8 mouse cellular contexts compared by ENCODE assay signal in the genomic region with DNA sequence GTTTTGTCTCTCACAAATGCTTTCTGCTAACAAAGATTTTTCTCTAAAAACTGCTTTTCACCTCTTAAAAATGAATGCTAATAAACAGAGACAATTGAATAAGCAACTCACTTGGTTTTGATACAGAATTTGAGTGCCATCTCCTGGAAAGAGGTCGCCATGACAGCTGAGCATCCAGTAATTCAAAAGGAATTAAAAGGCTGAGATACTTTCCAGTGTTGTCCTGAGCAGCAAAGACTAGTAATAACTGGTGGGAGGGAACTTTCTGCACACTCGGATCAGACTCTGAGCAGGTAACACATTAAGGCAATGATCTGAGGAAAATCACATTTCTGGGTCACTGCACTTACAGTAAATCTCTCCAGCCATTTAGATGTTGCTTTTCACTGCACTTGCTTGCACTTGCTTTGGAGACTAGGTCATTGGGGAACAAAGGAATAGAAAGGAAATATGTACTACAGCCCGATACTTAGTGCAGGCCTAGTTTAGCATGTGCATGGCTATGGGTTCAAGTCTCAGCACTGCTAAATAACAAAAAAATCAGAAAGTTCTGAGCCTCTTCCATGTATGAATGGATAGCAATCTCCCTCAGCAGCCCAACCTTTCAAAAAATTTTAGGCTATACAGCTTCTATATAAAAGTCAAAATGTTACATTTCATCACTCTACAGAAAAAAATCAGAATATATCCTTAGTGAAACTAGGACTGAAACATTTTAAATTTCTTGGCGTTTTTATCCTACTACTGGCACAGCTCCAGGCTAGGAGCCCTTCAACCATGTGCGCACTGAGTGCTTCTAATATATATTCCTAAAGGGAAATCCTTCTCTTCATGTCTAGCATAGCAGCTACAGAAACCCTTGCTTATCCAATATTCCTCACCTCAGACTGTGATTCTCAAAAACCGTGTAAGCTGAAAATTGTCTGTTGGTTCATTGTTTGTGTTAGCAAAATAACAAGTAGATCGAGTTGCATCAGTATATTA.
DNase-seq lines count a peak whose midpoint lies in the region; ATAC-seq and TF ChIP-seq lines count a peak whose summit lies in the region.

No protein-coding gene starts in this region.

- no peak overlapping the region for H3K4me3 ChIP-seq in neural tube, embryonic 14.5 days (ENCODE audit: low read depth, low read length)

- no peak overlapping the region for H3K9ac ChIP-seq in neural tube, embryonic 14.5 days (replicated peaks; ENCODE audit: low read depth, low read length)

- no peaks in the 10 kb centered on the region for H3K27me3 ChIP-seq in neural tube, embryonic 14.5 days (ENCODE audit: control insufficient read depth, insufficient read depth, low read length)

- no peaks in the 10 kb centered on the region for H3K36me3 ChIP-seq in neural tube, embryonic 14.5 days (ENCODE audit: control insufficient read depth, insufficient read depth, low read length)

- no peak overlapping the region for H3K4me2 ChIP-seq in neural tube, embryonic 14.5 days (ENCODE audit: low read depth, low read length)

- ATAC-seq in frontal cortex, adult (ENCODE audit: low TSS enrichment): no peak
- peak; percentile 71; the same call in 1 of the 2 replicates for ATAC-seq in neural tube, embryonic 14.5 days (ENCODE audit: low read depth)
- no peak for ATAC-seq in megakaryocyte, adult 5-6 weeks (ENCODE audit: poor library complexity, severe bottlenecking)

- TF ChIP-seq CTCF in brain, embryonic 14.5 days (IDR thresholded peaks at IDR 0.05; ENCODE audit: borderline replicate concordance, extremely low read depth, insufficient read depth, insufficient read length): peak; percentile 69

- intact Hi-C loops in gastrocnemius, postnatal 14 days (cut with DNase I; ENCODE audit: low total_unique reads): no loop called here
- intact Hi-C loops in heart, postnatal 14 days (cut with DNase I): no loop called here

- 45% methylated on average over 7 of the region's 7 CpGs for WGBS in neural tube, embryonic 14.5 days

- no peak for TF ChIP-seq POLR2A in brain, embryonic 14.5 days (IDR thresholded peaks at IDR 0.05; ENCODE audit: borderline replicate concordance, extremely low read depth, insufficient read depth, insufficient read length, poor library complexity, severe bottlenecking)

- H3K4me1 ChIP-seq in neural tube, embryonic 14.5 days (ENCODE audit: control insufficient read depth, insufficient read depth, low read length): no peaks in the 10 kb centered on the region

- H3K9me3 ChIP-seq in neural tube, embryonic 14.5 days (ENCODE audit: control insufficient read depth, low read length): no peaks in the 10 kb centered on the region

- DNase-seq in frontal cortex, adult 2 months (ENCODE audit: extremely low spot score in 1 of 2, low spot score in 1 of 2): peak; percentile 40 to 84
- peak; percentile 86 for DNase-seq in brain, embryonic 14.5 days (ENCODE audit: low read depth)
- DNase-seq in gastrocnemius, postnatal 14 days: peak; percentile 5
- peak; percentile 14 for DNase-seq in layer of hippocampus, adult 9-11 months
- DNase-seq in heart, postnatal 14 days: no peak

- H3K27ac ChIP-seq in neural tube, embryonic 14.5 days (ENCODE audit: low read depth, low read length): peak overlapping the region; percentile 35

Comparison
In these comparisons a context has a peak if more than half of its experiments do, and no peak if none do; other contexts are left out.
1. DNase-seq: peak in frontal cortex, adult 2 months (2 of 2), brain, embryonic 14.5 days (single experiment), gastrocnemius, postnatal 14 days (single experiment) and layer of hippocampus, adult 9-11 months (single experiment); none in heart, postnatal 14 days (0 of 2).